In genomic region chr3:123103151-123103860, GRCm38 (mm10) we compare ENCODE assay signal across 8 mouse cellular contexts.
DNase-seq lines count a peak whose midpoint lies in the region; ATAC-seq and TF ChIP-seq lines count a peak whose summit lies in the region.

No protein-coding gene starts in this region.

- no peaks in the 10 kb centered on the region for H3K27me3 ChIP-seq in forebrain, embryonic 10.5 days (ENCODE audit: poor library complexity, severe bottlenecking)
- no peaks in the 10 kb centered on the region for H3K27me3 ChIP-seq in neural tube, embryonic 15.5 days (replicated peaks)

- H3K4me1 ChIP-seq in ES-E14 (ENCODE audit: control insufficient read depth in 2 of 2, insufficient read depth in 2 of 2, low read length in 2 of 2, poor library complexity in 1 of 2), result no peaks in the 10 kb centered on the region
- H3K4me1 ChIP-seq in forebrain, embryonic 10.5 days, result no peaks in the 10 kb centered on the region
- H3K4me1 ChIP-seq in neural tube, embryonic 15.5 days, result no peaks in the 10 kb centered on the region

- no peaks in the 10 kb centered on the region for H3K9me3 ChIP-seq in ES-E14 (ENCODE audit: control insufficient read depth, insufficient read depth, low read depth, low read length)
- H3K9me3 ChIP-seq in forebrain, embryonic 10.5 days, result no peaks in the 10 kb centered on the region
- no peaks in the 10 kb centered on the region for H3K9me3 ChIP-seq in neural tube, embryonic 15.5 days (replicated peaks)

- no peak overlapping the region for H3K4me2 ChIP-seq in neural tube, embryonic 15.5 days

- H3K4me3 ChIP-seq in ES-E14 (ENCODE audit: insufficient read depth in 1 of 2, low read depth in 1 of 2, low read length in 2 of 2, poor library complexity in 1 of 2, severe bottlenecking in 1 of 2), result no peak overlapping the region
- no peak overlapping the region for H3K4me3 ChIP-seq in forebrain, embryonic 10.5 days
- H3K4me3 ChIP-seq in neural tube, embryonic 15.5 days (replicated peaks), result no peak overlapping the region

- ATAC-seq in neural tube, embryonic 15.5 days (ENCODE audit: low FRiP score), result peak; percentile 57; the same call in 1 of the 2 replicates

- no peak overlapping the region for H3K27ac ChIP-seq in ES-E14 (ENCODE audit: insufficient read depth, low read depth, low read length, poor library complexity, severe bottlenecking)
- H3K27ac ChIP-seq in forebrain, embryonic 10.5 days, result no peak overlapping the region
- no peak overlapping the region for H3K27ac ChIP-seq in neural tube, embryonic 15.5 days (replicated peaks)

- H3K9ac ChIP-seq in ES-E14 (ENCODE audit: insufficient read depth, low read depth, low read length, poor library complexity, severe bottlenecking), result no peak overlapping the region
- H3K9ac ChIP-seq in neural tube, embryonic 15.5 days (replicated peaks), result no peak overlapping the region

- in situ Hi-C loops in ES-E14 (cut with MboI; ENCODE audit: low sequenced_read_pairs in 2 of 2, unreplicated experiment in 2 of 2), result no loop called here

- intact Hi-C loops in heart, postnatal 25 days (cut with DNase I), result loop anchor here (1.0 to 5.0 kb wide), 3 partner anchors 36 to 164 kb away; no protein-coding TSS in a partner anchor

- no peaks in the 10 kb centered on the region for H3K36me3 ChIP-seq in ES-E14 (ENCODE audit: control insufficient read depth, insufficient read depth, low read length, poor library complexity, severe bottlenecking)
- no peaks in the 10 kb centered on the region for H3K36me3 ChIP-seq in forebrain, embryonic 10.5 days (replicated peaks)
- H3K36me3 ChIP-seq in neural tube, embryonic 15.5 days, result no peaks in the 10 kb centered on the region

- peak; percentile 78 for DNase-seq in ES-E14 (ENCODE audit: low read depth, low spot score)
- peak; percentile 36 for DNase-seq in brain, embryonic 18.5 days (ENCODE audit: low read depth, low spot score)
- peak; percentile 66 for DNase-seq in forebrain, embryonic 10.5 days (ENCODE audit: extremely low spot score, low spot score)
- peak; percentile 35 for DNase-seq in heart, postnatal 25 days (ENCODE audit: low spot score)
- peak; percentile 84 to 87 for DNase-seq in kidney, postnatal 4 days
- peak; percentile 66 to 68 for DNase-seq in lung, adult 18-20 months
- DNase-seq in thymus, postnatal 4 days, result peak; percentile 76

- 35% methylated on average over 13 of the region's 13 CpGs for whole genome bisulfite sequencing in forebrain, embryonic 10.5 days
- WGBS in neural tube, embryonic 15.5 days, result 32% methylated on average over 13 of the region's 13 CpGs

TF ChIP-seq in ES-E14, 5 proteins besides CTCF, POLR2A, EP300 and RAD21:
- TF ChIP-seq ZNF384 (IDR thresholded peaks at IDR 0.05; ENCODE audit: low read depth, low read length) (no peak), CHD2 (IDR thresholded peaks at IDR 0.05; ENCODE audit: low read depth, low read length) (no peak), ZC3H11A (IDR thresholded peaks at IDR 0.05; ENCODE audit: borderline replicate concordance, low read depth, low read length) (peak; percentile 94)

Comparison
In these comparisons a context has a peak if more than half of its experiments do, and no peak if none do; other contexts are left out.
1. DNase-seq: peak in every context shown above with its lines; median percentile 86 in kidney, postnatal 4 days; 78 in ES-E14; 76 in thymus, postnatal 4 days; 67 in lung, adult 18-20 months; 66 in forebrain, embryonic 10.5 days; 36 in brain, embryonic 18.5 days; 35 in heart, postnatal 25 days.